Mouse (Mus musculus): ENCODE results near the gene Adgra1. TPM values are rescaled to one million over a fixed set of nuclear protein-coding genes. Genes with fewer than 3 reads are reported as not detected.

Gene Adgra1
- total RNA-seq, 2 experiments from 2014 or later, result not detected

- ATAC-seq (replicated peaks; ENCODE audit: low FRiP score, poor library complexity, severe bottlenecking), result no peak
Observed at GRCm38 (mm10) chr7:139900456-139900855, 66.5 kb downstream of the Adgra1 start.

DNA sequence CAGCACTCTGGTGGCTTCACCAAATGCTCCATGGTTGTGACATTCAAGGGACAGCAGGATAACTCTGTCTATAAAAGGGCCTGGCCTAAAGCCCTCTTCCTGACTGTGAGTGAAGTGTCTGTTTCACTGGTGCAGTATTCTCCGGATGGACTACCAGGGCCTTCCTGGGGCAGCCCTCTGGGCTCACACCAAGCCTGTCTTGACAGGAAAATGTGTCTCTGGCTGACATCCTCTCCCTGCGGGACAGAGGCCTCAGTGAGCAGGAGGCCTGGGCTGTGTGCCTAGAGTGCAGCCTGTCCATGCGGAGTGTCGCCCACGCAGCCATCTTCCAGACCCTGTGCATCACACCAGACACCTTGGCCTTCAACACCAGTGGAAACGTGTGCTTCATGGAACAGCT is 66.9 kb downstream of the Adgra1 start:
- ATAC-seq (replicated peaks; ENCODE audit: low FRiP score, poor library complexity, severe bottlenecking), result no peak

- no peak for ATAC-seq (replicated peaks; ENCODE audit: low FRiP score, poor library complexity, severe bottlenecking)
Observed at GRCm38 (mm10) chr7:139901981-139902380, 68.0 kb downstream of the Adgra1 start.

DNA sequence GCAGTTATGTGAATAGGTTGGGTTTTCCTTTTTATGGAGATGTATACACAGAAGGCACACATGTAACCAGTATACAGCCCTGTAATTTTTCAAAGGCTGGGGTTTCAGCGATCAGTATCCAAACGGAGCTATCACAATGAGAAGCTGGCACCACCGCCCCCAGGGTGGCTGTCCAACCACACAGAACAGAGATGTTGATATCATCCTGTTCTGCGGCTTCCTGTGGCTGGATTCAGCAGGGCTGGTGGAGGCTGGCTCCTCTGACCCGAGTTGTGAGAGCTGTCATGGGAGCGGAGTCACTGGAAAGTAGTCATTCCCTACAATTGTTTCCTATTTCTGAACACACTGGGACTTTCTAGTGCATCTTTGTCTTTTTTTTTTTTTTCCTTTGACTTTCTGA is 71.3 kb downstream of the Adgra1 start:
- no peak for ATAC-seq (replicated peaks; ENCODE audit: low FRiP score, poor library complexity, severe bottlenecking)

- ATAC-seq (replicated peaks; ENCODE audit: low FRiP score, poor library complexity, severe bottlenecking), result no peak
Observed at GRCm38 (mm10) chr7:139905661-139906060, 71.7 kb downstream of the Adgra1 start.

DNA sequence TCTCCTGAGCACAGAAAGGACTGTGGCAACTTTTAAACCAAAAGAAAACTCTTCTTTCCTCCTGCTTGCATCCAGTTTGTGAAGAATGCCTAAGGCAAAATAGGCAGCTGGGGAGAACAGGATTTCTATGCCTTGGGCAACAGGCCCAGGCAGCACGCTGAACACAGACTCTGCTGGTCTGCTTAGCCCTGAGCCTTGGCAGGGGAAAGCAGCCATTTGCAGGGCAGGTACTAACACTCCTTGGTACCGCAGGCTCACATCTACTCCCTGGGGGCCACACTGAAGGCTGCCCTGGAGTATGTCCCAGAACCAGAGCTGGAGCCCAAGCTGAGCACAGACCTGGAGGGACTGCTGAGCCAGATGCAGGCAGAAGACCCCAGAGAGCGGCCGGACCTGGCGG is 74.2 kb downstream of the Adgra1 start:
- no peak for ATAC-seq (replicated peaks; ENCODE audit: low FRiP score, poor library complexity, severe bottlenecking)

GRCm38 (mm10) chr7:139909469-139909868 is 75.5 kb downstream of the Adgra1 start:
- no peak for ATAC-seq (replicated peaks; ENCODE audit: low FRiP score, poor library complexity, severe bottlenecking)

DNA sequence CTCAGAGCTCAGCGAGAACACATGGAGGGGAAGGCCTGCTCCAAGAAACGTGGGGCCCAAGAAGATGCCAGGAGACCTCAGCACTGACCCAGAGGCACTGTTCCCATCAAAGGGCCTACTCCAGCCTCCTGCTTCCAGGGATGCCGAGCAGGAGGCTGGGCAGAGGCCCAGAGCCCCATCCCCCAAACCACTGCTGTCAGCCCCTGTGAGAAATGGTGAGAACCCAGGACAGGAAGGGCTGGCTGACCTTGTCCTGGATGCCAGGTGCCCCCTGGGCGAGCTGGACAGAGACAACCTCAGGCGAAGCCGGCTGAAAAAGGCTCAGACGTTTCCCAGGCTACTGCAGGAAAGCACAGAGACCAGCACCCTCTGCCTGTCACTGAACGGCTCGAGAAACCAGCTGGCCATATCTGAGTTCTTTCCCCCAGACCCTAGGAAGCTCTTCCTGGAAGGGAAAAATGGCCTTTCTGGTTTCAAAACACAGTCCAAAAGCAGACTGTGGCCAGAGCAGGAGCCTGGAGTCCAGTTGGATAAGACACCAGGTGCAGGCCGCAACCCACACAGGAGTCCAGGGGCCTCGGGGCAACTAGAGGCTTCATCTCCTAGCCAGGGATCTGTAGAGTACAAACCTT is 76.3 kb downstream of the Adgra1 start:
- ATAC-seq (replicated peaks; ENCODE audit: low FRiP score, poor library complexity, severe bottlenecking), result no peak

DNA sequence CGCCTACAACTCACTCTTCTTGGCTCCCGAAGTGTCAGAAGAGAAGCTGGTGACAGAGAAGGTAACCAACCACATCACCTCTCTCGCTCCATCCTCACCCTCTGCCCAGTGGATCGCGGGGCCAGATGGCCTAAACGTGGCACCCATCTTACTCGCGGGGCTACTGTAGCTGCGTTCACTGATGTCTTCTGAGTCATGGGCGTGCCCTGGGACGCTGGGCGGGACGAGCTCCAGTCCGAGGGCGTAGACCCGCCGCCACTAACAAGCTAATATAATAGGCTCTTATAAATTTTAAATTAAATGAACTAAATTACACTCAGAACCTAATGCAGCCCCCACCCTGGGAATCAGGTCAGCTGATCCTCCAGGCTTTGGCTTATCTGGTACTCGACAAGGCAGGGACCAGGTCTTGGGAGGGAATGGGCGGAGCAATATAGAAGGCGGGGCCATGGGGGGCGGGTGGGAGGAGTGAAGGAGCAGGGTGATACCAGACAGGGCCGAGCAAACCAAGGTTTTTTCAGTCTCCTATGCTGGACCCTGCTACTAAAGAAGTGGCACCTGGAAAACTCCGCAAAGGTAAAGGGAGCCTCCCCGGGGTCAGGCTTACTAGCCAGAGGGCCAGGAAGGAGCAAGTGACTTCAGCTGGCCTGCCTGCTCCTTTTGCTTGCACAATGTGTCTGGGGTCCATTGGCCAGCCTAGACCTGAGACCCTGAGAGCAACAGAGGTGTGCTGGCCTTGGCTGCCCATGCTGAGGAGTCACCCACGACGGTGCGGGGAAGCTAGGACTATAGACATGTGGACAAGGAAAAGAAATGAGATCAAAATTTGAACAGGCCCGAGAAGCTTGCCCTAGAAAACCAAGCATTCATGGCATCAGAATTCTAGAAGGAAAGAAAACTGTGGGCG is 80.4 kb downstream of the Adgra1 start:
- no peak for ATAC-seq (replicated peaks; ENCODE audit: low FRiP score, poor library complexity, severe bottlenecking)

DNA sequence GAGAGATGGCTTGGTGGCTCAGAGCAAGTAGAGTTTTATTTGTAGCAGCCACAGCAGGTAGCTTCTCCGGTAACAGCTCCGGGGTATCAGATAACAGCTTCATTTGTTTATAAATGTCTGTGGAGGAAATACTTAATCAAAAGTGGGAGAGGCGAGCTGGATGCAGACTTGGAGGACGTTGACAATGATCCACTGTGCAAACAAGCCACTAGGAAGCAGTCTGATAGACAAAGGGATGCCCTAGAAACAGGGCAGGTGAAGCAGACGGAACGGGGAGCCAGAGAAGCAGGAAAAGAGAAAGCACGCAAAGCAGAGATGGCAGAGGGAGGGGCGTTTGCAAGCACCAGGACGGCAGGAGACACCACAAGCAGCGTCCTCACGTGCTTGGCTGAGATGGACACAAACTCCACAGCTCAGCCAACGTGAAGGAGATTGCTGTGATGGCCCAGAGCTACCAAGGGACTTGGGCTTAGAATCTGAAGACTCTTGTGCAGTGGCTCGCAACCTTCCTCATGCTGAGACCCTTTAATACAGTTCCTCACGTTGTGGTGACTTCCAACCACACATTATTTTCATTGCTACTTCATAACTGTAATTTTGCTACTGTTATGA is 81.8 kb downstream of the Adgra1 start:
- no peak for ATAC-seq (replicated peaks; ENCODE audit: low FRiP score, poor library complexity, severe bottlenecking)

DNA sequence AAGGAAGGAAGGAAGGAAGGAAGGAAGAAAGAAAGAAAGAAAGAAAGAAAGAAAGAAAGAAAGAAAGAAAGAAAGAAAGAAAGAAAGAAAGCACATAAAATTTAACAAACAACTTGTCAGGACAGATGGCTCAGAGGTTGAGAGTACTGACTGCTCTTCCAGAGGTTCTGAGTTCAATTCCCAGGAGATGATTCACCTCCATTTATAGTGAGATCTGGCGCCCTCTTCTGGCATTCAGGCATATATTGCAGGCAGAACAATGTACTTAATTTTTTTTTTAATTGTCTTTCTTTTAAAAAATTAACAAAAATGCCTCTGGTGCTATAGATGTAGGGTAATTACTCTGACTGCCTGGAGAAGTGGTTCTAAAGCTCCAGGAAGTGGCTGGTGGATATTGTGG is 82.4 kb downstream of the Adgra1 start:
- no peak for ATAC-seq (replicated peaks; ENCODE audit: low FRiP score, poor library complexity, severe bottlenecking)

DNA sequence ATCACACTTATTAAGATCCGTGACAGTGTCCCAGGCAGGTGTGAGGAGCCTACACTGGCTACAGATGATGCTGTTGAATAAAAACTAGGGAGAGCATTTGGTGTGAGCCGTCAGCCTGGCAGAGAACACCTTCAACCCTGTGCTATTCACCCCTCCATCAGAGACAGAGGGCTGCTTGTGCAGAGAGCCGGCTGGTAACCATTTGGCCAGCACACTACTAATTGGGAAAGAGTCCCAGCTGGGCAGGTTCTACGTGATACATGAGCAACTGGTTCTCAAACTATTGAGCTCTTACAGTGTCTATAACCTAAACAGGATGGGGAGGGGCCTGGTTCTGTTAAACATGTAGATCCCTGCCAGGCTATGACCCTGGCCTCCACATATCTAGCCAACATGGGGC is 84.3 kb downstream of the Adgra1 start:
- no peak for ATAC-seq (replicated peaks; ENCODE audit: low FRiP score, poor library complexity, severe bottlenecking)

Other genes starting within 250 kb of the Adgra1 start
- gene Cfap46, start 150.4 kb upstream of the Adgra1 start, total RNA-seq (2015; ENCODE audit: low replicate concordance), result 0.21 TPM in 1 of 2 replicates, not detected in the other
- gene Cfap46, start 150.4 kb upstream of the Adgra1 start, total RNA-seq (2017; ENCODE audit: low replicate concordance), result not detected in 2 replicates
- not detected in 2 replicates for gene Kndc1, start 60.5 kb downstream of the Adgra1 start, total RNA-seq (2015; ENCODE audit: low replicate concordance)
- not detected in 2 replicates for gene Kndc1, start 60.5 kb downstream of the Adgra1 start, total RNA-seq (2017; ENCODE audit: low replicate concordance)
- gene Utf1, start 109.6 kb downstream of the Adgra1 start, total RNA-seq (2015; ENCODE audit: low replicate concordance), result not detected in 2 replicates
- gene Utf1, start 109.6 kb downstream of the Adgra1 start, total RNA-seq (2017; ENCODE audit: low replicate concordance), result not detected in 2 replicates
- gene 6430531B16Rik, start 144.6 kb downstream of the Adgra1 start, total RNA-seq (2015; ENCODE audit: low replicate concordance), result not detected in 2 replicates
- gene 6430531B16Rik, start 144.6 kb downstream of the Adgra1 start, total RNA-seq (2017; ENCODE audit: low replicate concordance), result 2.0 TPM in 1 of 2 replicates, not detected in the other
- 6.9 and 8.3 TPM in 2 replicates for gene Adam8, start 158.4 kb downstream of the Adgra1 start, total RNA-seq (2015; ENCODE audit: low replicate concordance)
- 7.3 and 7.8 TPM in 2 replicates for gene Adam8, start 158.4 kb downstream of the Adgra1 start, total RNA-seq (2017; ENCODE audit: low replicate concordance)
- gene Zfp511, start 202.2 kb downstream of the Adgra1 start, total RNA-seq (2015; ENCODE audit: low replicate concordance), result 11.5 and 12.5 TPM in 2 replicates
- gene Zfp511, start 202.2 kb downstream of the Adgra1 start, total RNA-seq (2017; ENCODE audit: low replicate concordance), result 5.8 and 6.6 TPM in 2 replicates
- 9.4 and 14.6 TPM in 2 replicates for gene Tubgcp2, start 202.5 kb downstream of the Adgra1 start, total RNA-seq (2015; ENCODE audit: low replicate concordance)
- 8.3 and 9.6 TPM in 2 replicates for gene Tubgcp2, start 202.5 kb downstream of the Adgra1 start, total RNA-seq (2017; ENCODE audit: low replicate concordance)
- not detected in 2 replicates for gene Msx3, start 214.9 kb downstream of the Adgra1 start, total RNA-seq (2015; ENCODE audit: low replicate concordance)
- gene Msx3, start 214.9 kb downstream of the Adgra1 start, total RNA-seq (2017; ENCODE audit: low replicate concordance), result not detected in 2 replicates
- not detected in 2 replicates for gene Caly, start 248.4 kb downstream of the Adgra1 start, total RNA-seq (2015; ENCODE audit: low replicate concordance)
- not detected in 2 replicates for gene Caly, start 248.4 kb downstream of the Adgra1 start, total RNA-seq (2017; ENCODE audit: low replicate concordance)